Mouse (Mus musculus): ENCODE data around the gene Tssc4. TPM values are rescaled to one million over a fixed set of nuclear protein-coding genes. Genes with fewer than 3 reads are reported as not detected.

Tssc4 gene
- polyA plus RNA-seq, 1 experiment from 2014 or later = 60.3 TPM

DNA sequence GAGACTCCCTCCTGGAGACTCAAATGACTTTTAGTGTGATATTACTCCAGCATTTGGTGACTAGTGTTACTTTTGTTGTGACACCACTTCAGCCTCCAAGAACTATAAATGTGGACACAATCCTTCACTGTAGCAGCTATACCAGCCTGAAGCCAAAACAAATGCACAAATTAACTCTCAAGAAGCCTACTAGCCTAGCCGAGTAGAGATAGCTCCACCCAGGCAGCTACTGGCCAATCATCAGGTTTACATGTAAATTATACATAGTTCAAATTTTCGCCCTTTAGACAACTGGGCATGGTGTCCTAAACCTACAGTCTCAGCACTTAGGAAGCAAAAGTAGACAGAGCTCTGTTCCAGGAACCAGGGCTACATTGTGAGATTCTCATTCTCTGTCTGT lies 17.7 kb upstream of the Tssc4 start:
- Histone ChIP-seq H3K9ac (ENCODE audit: low read length) (no peak overlapping the region), H3K27me3 (replicated peaks; ENCODE audit: control insufficient read depth, insufficient read depth, low read length) (peaks cover 4% of the 10 kb centered on the region; the same call in 1 of the 2 replicates), H3K4me2 (ENCODE audit: low read length) (no peak overlapping the region), H3K36me3 (ENCODE audit: control insufficient read depth, insufficient read depth, low read length) (0 out of 2 replicates have a peak, but pooled peaks cover 2% of the 10 kb centered on the region), H3K4me1 (replicated peaks; ENCODE audit: control insufficient read depth, insufficient read depth, low read length) (peaks cover 25% of the 10 kb centered on the region), H3K27ac (ENCODE audit: low read depth) (no peak overlapping the region), H3K9me3 (ENCODE audit: control insufficient read depth, low read length) (no peaks in the 10 kb centered on the region), H3K4me3 (ENCODE audit: low read depth, low read length) (no peak overlapping the region)
- no peak for DNase-seq (ENCODE audit: low spot score)
- no peak for ATAC-seq (replicated peaks; ENCODE audit: low FRiP score, low TSS enrichment, low read depth)
- 67% methylated on average over 2 of the region's 2 CpGs for WGBS

DNA sequence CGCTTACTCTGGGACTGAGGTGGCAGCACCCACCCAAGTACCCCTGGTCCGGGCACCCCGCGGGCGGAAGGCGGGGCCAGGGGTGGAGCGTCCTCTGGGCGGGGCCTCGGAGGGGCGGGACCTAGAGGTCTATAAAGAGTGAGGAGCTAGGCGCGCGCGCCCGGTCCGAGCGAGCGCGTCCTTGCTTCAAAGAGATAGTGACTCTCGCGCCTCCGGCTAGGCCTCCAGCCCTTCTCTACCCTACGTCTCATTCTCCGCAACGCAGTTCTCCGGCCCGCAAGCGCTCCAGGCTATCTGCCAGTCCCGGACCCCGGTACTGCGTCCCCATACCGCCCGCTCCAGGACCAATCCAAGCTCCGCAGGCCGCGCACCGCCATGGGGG lies 16.4 kb upstream of the Tssc4 start, which contains the start of gene Cd81:
TSS of gene Cd81 (plus strand) at position 114 of the 382 bp plus-strand sequence.
- DNase-seq (ENCODE audit: low spot score) (peak; percentile 97), ATAC-seq (replicated peaks; ENCODE audit: low FRiP score, low TSS enrichment, low read depth) (peak; percentile 82)
- Histone ChIP-seq H3K9me3 (ENCODE audit: control insufficient read depth, low read length) (no peaks in the 10 kb centered on the region), H3K36me3 (ENCODE audit: control insufficient read depth, insufficient read depth, low read length) (0 out of 2 replicates have a peak, but pooled peaks cover 3% of the 10 kb centered on the region), H3K27me3 (replicated peaks; ENCODE audit: control insufficient read depth, insufficient read depth, low read length) (no peaks in the 10 kb centered on the region), H3K27ac (ENCODE audit: low read depth) (peak within 1 kb of the TSS; percentile 87), H3K9ac (ENCODE audit: low read length) (peak within 1 kb of the TSS; percentile 92), H3K4me1 (replicated peaks; ENCODE audit: control insufficient read depth, insufficient read depth, low read length) (peaks cover 38% of the 10 kb centered on the region), H3K4me2 (ENCODE audit: low read length) (peak within 1 kb of the TSS; percentile 85), H3K4me3 (ENCODE audit: low read depth, low read length) (peak within 1 kb of the TSS; percentile 98)
- WGBS = under 1% methylated on average over 36 of the region's 37 CpGs

DNA sequence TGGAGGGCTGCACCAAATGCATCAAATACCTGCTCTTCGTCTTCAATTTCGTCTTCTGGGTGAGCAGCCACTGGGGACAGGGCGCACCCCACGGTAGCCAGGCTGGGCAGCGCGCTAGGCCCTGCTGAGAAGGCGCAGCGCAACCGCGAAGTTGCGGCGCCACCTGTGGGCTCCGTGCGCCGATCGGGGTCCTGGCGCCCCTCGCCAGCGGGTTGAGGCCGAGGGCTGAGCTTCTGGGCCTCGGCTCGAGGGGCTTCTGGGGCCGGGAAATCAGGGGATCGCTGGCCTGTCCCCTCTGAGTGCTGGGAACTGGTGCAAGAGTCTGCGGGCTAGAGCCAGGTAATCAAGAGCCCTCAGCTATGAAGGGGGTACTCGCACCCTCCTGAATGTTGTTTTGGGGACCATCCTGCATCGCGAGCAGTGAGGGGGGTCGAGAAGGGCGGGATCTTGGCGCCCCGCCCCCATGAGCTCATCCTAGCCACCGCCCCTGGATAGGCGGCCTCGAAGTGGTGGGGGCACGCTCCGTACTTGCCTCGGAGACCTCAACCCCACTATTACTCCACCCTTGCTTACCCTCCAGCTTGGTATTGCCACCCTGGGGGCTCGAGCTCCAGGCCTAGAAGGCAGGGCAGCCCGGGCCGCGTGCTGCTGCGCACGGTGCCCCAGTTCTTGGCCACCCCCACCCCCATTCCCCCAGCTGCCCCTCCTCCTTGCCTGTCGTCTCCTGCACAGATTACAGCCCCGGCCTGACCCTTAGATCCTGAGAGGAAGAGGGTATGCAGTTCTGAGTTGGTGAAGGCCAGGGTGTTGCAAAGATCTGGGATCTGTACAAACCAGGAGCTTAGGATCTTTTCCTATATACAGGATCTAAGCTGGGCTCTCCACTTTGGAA lies 15.8 kb upstream of the Tssc4 start:
- WGBS = under 1% methylated on average over 46 of the region's 46 CpGs
- Histone ChIP-seq H3K9me3 (ENCODE audit: control insufficient read depth, low read length) (no peaks in the 10 kb centered on the region), H3K27ac (ENCODE audit: low read depth) (peak overlapping the region; percentile 87), H3K9ac (ENCODE audit: low read length) (peak overlapping the region; percentile 92), H3K27me3 (replicated peaks; ENCODE audit: control insufficient read depth, insufficient read depth, low read length) (no peaks in the 10 kb centered on the region), H3K4me2 (ENCODE audit: low read length) (peak overlapping the region; percentile 85), H3K36me3 (ENCODE audit: control insufficient read depth, insufficient read depth, low read length) (0 out of 2 replicates have a peak, but pooled peaks cover 3% of the 10 kb centered on the region), H3K4me1 (replicated peaks; ENCODE audit: control insufficient read depth, insufficient read depth, low read length) (peaks cover 44% of the 10 kb centered on the region), H3K4me3 (ENCODE audit: low read depth, low read length) (peak overlapping the region; percentile 98)
- DNase-seq (ENCODE audit: low spot score) (peak; percentile 85), ATAC-seq (replicated peaks; ENCODE audit: low FRiP score, low TSS enrichment, low read depth) (peak; percentile 75)

DNA sequence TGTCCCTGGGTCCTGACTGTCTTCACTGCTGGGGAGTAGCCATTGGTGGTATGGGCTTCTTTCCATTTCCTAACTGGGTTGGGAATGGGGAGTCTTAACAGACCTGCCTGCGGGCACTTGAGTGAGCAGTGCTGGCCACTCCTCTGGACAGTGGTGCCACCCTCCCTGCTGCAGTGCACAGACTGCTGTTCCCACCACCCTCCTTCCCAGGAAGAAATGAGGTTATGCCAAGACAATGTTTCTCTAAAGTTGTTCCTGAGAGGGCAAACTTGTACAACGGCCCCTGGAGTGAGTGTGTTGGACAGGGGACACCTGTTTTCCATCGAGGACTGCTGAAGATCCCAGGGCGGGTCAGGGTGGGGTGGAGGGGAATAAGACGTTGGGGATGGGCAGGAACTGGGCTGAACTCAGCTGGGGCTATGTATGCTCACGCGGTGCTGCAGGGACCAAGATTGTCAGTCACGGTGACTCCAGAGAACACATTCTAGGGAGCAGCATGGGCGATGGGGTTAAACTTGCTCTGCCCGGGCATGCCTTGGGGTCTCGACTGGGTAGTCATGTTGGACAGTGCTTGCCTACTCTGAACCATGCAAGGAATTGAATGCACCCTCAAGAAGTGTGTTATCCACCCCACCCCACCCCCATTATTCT lies 15.0 kb upstream of the Tssc4 start:
- no peaks in the 10 kb centered on the region for H3K9me3 ChIP-seq (ENCODE audit: control insufficient read depth, low read length)
- WGBS = 34% methylated on average over 11 of the region's 11 CpGs
- peak overlapping the region; percentile 92 for H3K9ac ChIP-seq (ENCODE audit: low read length)
- H3K36me3 ChIP-seq (ENCODE audit: control insufficient read depth, insufficient read depth, low read length) = 0 out of 2 replicates have a peak, but pooled peaks cover 6% of the 10 kb centered on the region
- H3K27ac ChIP-seq (ENCODE audit: low read depth) = peak overlapping the region; percentile 22; the same call in 1 of the 2 replicates
- DNase-seq (ENCODE audit: low spot score) = no peak
- no peak for ATAC-seq (replicated peaks; ENCODE audit: low FRiP score, low TSS enrichment, low read depth)
- H3K4me3 ChIP-seq (ENCODE audit: low read depth, low read length) = peak overlapping the region; percentile 98
- H3K4me2 ChIP-seq (ENCODE audit: low read length) = peak overlapping the region; percentile 85
- H3K4me1 ChIP-seq (replicated peaks; ENCODE audit: control insufficient read depth, insufficient read depth, low read length) = peaks cover 53% of the 10 kb centered on the region
- no peaks in the 10 kb centered on the region for H3K27me3 ChIP-seq (replicated peaks; ENCODE audit: control insufficient read depth, insufficient read depth, low read length)

DNA sequence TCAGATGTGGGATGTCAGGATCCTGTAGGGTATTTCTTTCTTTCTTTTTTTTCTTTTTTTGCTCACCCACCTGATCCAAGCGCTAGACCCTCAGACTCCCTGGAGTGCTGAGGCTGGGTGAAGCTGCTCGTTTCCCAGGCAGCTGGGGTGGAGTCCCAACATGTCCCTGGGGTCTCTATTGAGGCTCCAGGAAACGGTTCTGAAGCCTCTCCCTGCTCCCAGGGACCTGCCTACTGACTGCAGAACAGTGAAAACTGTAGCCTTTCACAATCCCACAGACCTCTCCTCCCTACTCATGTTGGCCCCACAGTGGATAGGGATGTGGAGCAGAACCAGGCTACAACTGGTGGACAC lies 14.5 kb upstream of the Tssc4 start:
- Histone ChIP-seq H3K4me2 (ENCODE audit: low read length) (peak overlapping the region; percentile 85), H3K27ac (ENCODE audit: low read depth) (no peak overlapping the region), H3K27me3 (replicated peaks; ENCODE audit: control insufficient read depth, insufficient read depth, low read length) (no peaks in the 10 kb centered on the region), H3K36me3 (ENCODE audit: control insufficient read depth, insufficient read depth, low read length) (peaks cover 9% of the 10 kb centered on the region; the same call in 1 of the 2 replicates), H3K9ac (ENCODE audit: low read length) (peak overlapping the region; percentile 92), H3K4me1 (replicated peaks; ENCODE audit: control insufficient read depth, insufficient read depth, low read length) (peaks cover 53% of the 10 kb centered on the region), H3K9me3 (ENCODE audit: control insufficient read depth, low read length) (no peaks in the 10 kb centered on the region), H3K4me3 (ENCODE audit: low read depth, low read length) (peak overlapping the region; percentile 98)
- ATAC-seq (replicated peaks; ENCODE audit: low FRiP score, low TSS enrichment, low read depth) (no peak), DNase-seq (ENCODE audit: low spot score) (no peak)
- 50% methylated on average over 3 of the region's 3 CpGs for WGBS

DNA sequence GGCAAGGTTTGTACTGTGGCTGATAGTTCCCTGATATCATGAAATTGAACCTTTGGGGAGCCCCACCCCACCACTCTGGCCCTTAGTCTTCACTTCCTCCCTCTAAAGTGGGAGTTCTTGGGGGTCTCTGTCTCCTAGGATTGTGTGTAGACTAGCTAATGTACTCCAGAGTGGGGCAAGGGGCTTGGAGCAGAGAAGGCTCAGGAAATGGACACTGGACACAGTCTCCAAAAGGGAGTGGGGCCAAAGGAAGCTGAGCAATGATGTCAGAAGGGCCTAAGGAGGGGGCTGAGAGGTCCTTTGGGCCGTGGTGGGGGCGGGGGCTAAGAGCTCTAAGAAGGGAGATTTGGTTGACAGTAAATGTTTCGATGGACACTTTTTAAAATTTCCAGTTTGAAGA lies 14.0 kb upstream of the Tssc4 start:
- WGBS = 82% methylated on average over 3 of the region's 3 CpGs

DNA sequence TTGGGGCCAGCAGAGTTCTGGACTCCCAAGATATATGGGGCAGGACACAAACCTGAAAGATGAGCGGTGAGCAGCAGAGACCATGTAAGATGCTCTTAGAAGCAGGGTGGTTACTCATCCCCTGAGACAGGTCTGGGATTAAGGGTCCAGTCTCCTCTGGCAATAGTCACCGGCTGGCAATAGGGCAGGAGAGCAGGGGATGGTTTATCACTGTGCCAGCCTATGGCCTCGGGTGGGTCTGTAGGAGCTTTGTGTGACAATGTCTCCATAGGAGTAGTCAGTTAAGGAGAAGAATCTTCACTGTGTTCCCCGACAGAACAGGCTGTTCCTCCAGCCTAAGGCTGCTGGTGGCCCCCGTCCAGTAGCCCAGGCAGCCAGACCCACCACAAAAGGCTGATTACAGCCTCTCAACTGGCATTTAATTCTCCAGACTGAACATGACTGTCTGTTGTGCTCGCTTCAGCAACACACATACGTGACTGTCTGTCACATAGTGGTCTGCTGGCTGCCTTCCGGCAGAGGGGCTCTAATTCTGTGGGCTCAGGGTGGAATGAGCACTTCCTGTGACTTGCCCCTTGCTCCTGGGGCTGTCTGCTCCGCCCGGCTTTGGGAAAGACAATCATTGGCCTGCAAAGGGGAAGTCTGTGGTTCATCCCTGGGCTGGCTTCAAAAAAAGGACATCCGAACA lies 13.4 kb upstream of the Tssc4 start:
- DNase-seq (ENCODE audit: low spot score) (no peak), ATAC-seq (replicated peaks; ENCODE audit: low FRiP score, low TSS enrichment, low read depth) (no peak)
- 70% methylated on average over 11 of the region's 11 CpGs for WGBS
- Histone ChIP-seq H3K4me3 (ENCODE audit: low read depth, low read length) (no peak overlapping the region), H3K9ac (ENCODE audit: low read length) (no peak overlapping the region), H3K9me3 (ENCODE audit: control insufficient read depth, low read length) (no peaks in the 10 kb centered on the region), H3K27ac (ENCODE audit: low read depth) (no peak overlapping the region), H3K36me3 (ENCODE audit: control insufficient read depth, insufficient read depth, low read length) (peaks cover 17% of the 10 kb centered on the region; the same call in 1 of the 2 replicates), H3K4me2 (ENCODE audit: low read length) (peak overlapping the region; percentile 85), H3K4me1 (replicated peaks; ENCODE audit: control insufficient read depth, insufficient read depth, low read length) (peaks cover 53% of the 10 kb centered on the region), H3K27me3 (replicated peaks; ENCODE audit: control insufficient read depth, insufficient read depth, low read length) (no peaks in the 10 kb centered on the region)

More for the DNA sequence above, 14.0 kb upstream of the Tssc4 start:
- Histone ChIP-seq H3K27me3 (replicated peaks; ENCODE audit: control insufficient read depth, insufficient read depth, low read length) (no peaks in the 10 kb centered on the region), H3K9ac (ENCODE audit: low read length) (peak overlapping the region; percentile 92; the same call in 1 of the 2 replicates), H3K9me3 (ENCODE audit: control insufficient read depth, low read length) (no peaks in the 10 kb centered on the region), H3K4me3 (ENCODE audit: low read depth, low read length) (peak overlapping the region; percentile 98), H3K27ac (ENCODE audit: low read depth) (no peak overlapping the region), H3K4me2 (ENCODE audit: low read length) (peak overlapping the region; percentile 85), H3K36me3 (ENCODE audit: control insufficient read depth, insufficient read depth, low read length) (peaks cover 13% of the 10 kb centered on the region; the same call in 1 of the 2 replicates), H3K4me1 (replicated peaks; ENCODE audit: control insufficient read depth, insufficient read depth, low read length) (peaks cover 53% of the 10 kb centered on the region)
- ATAC-seq (replicated peaks; ENCODE audit: low FRiP score, low TSS enrichment, low read depth) (no peak), DNase-seq (ENCODE audit: low spot score) (no peak)

DNA sequence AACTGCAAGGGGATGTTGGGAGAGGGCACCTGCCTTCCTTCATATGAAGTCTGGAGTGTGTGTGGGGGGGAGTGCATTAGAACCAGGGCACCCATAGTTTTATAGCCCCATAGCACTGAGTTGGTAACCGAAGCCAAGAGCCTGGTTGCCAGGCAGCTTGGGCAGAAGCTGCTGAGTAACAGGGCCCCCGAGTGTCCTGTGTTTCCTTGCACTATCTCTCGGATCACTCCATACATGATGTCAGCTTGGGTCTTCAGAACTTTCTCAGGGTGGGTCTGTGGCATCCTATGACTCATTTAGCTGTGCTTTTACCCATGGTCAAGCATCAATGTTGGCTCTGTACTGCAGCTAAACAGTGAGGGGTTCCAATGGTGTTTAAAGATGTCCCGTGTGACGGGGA lies 12.0 kb upstream of the Tssc4 start:
- no peak overlapping the region for H3K9ac ChIP-seq (ENCODE audit: low read length)
- WGBS = 81% methylated on average over 5 of the region's 5 CpGs
- DNase-seq (ENCODE audit: low spot score) = no peak

More for the DNA sequence above, 12.0 kb upstream of the Tssc4 start:
- no peak overlapping the region for H3K4me3 ChIP-seq (ENCODE audit: low read depth, low read length)
- H3K27ac ChIP-seq (ENCODE audit: low read depth) = no peak overlapping the region; the same call in 1 of the 2 replicates
- H3K4me1 ChIP-seq (replicated peaks; ENCODE audit: control insufficient read depth, insufficient read depth, low read length) = peaks cover 53% of the 10 kb centered on the region
- peaks cover 26% of the 10 kb centered on the region for H3K36me3 ChIP-seq (ENCODE audit: control insufficient read depth, insufficient read depth, low read length)
- ATAC-seq (replicated peaks; ENCODE audit: low FRiP score, low TSS enrichment, low read depth) = no peak
- H3K9me3 ChIP-seq (ENCODE audit: control insufficient read depth, low read length) = no peaks in the 10 kb centered on the region
- 0 out of 2 replicates have a peak overlapping the region, but pooled peaks have one; percentile 22 for H3K4me2 ChIP-seq (ENCODE audit: low read length)
- H3K27me3 ChIP-seq (replicated peaks; ENCODE audit: control insufficient read depth, insufficient read depth, low read length) = no peaks in the 10 kb centered on the region

All from intestine, embryonic 14.5 days (tissue).